Mouse (Mus musculus) myocyte (in vitro differentiated cells): ENCODE results near the gene Cd46.

ENCODE experiments used
- POLR2A ChIP-seq: IDR thresholded peaks from one replicate; pipeline ENCODE4 v1.6.1; 2011; ENCODE audit warnings: low read depth, mild to moderate bottlenecking, control low read depth, moderate library complexity; ENCODE audit not compliant: insufficient read length
- POLR2AphosphoS2 ChIP-seq: IDR thresholded peaks from one replicate; pipeline ENCODE4 v1.6.1; 2011; ENCODE audit warnings: low read depth, control low read depth; ENCODE audit not compliant: insufficient read length
- SRF ChIP-seq: IDR thresholded peaks from one replicate; pipeline ENCODE4 v1.6.1; 2011; ENCODE audit warnings: low read depth; ENCODE audit not compliant: control insufficient read depth, insufficient read length
- TCF12 ChIP-seq: IDR thresholded peaks from one replicate; pipeline ENCODE4 v1.6.1; 2011; ENCODE audit warnings: mild to moderate bottlenecking, control low read depth; ENCODE audit not compliant: poor library complexity, insufficient read depth, severe bottlenecking
- USF1 ChIP-seq: IDR thresholded peaks from one replicate; pipeline ENCODE4 v1.6.1; 2011; ENCODE audit warnings: low read depth, mild to moderate bottlenecking, control low read depth, moderate library complexity

- TF ChIP-seq USF1 (no peak), POLR2A (no peak), SRF (no peak), POLR2AphosphoS2 (no peak), TCF12 (no peak)
Observed at GRCm38 (mm10) chr1:194991654-194992053, 100.4 kb downstream of the Cd46 start.
